Mouse (Mus musculus) yolk sac, embryonic 10.5 days (tissue): ENCODE measurements around the gene Rnf214.

Experiments used
- DNase-seq: peaks from one replicate; pipeline ENCODE4 v3.0.0-alpha.2; 2017; ENCODE audit warnings: low spot score

Rnf214 gene

DNA sequence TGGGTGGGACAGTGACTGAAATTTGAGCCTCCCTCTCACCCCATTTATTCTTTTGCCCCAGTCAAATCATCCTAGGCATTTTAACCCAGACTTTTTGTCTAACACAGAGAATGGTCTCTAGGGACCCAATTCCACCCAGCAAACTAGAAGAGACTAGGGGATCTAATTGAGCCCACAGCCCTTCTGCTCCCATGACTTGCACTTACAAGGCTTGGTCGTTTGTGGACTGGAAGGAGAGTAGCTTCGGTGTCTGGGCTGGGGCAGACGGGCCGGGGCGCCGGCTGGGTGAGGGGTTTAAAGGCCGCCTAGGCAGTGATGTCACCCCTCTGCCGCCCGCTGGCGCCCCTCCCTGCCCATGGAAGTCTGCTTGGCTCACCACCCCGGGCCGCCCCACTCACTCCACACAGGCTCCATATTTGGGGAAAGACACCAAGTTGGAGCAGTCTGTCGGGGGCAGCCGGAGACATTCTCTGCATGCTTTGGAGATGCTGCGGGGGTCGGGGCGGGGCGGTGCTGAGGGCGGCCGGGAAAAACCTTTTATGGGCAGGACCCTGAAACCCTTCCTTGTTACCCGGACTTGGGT is 29.0 kb upstream of the Rnf214 start, which contains the start of gene Tagln:
TSS of gene Tagln (minus strand) at position 431 of the 583 bp plus-strand sequence.
- DNase-seq = peak; percentile 53

GRCm38 (mm10) chr9:45932571-45933415 is 26.1 kb upstream of the Rnf214 start:
- DNase-seq = peak; percentile 80

GRCm38 (mm10) chr9:45931958-45932357 is 25.2 kb upstream of the Rnf214 start:
- DNase-seq = no peak

GRCm38 (mm10) chr9:45929285-45929684 is 22.6 kb upstream of the Rnf214 start:
- DNase-seq = no peak

DNA sequence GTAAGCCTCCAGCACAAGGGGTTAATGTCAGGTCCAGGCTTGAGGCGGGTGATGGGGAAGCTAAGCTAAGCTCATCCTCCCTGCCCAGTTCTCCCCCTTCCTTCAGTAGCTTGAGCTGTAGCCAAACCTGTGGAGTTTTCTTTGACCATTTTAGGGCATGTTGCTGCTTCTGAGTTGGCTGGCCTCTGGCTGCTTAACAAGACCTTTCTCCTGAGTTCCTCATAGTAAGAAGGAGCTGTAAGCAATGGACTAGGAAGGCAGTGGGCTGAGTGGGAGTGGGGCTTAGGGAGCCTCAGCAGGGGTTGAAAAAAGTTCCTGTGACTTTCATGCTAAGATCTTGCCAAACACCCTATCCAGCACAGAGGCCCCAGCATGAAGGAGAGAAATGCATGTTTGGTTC is 13.2 kb upstream of the Rnf214 start:
- no peak for DNase-seq

DNA sequence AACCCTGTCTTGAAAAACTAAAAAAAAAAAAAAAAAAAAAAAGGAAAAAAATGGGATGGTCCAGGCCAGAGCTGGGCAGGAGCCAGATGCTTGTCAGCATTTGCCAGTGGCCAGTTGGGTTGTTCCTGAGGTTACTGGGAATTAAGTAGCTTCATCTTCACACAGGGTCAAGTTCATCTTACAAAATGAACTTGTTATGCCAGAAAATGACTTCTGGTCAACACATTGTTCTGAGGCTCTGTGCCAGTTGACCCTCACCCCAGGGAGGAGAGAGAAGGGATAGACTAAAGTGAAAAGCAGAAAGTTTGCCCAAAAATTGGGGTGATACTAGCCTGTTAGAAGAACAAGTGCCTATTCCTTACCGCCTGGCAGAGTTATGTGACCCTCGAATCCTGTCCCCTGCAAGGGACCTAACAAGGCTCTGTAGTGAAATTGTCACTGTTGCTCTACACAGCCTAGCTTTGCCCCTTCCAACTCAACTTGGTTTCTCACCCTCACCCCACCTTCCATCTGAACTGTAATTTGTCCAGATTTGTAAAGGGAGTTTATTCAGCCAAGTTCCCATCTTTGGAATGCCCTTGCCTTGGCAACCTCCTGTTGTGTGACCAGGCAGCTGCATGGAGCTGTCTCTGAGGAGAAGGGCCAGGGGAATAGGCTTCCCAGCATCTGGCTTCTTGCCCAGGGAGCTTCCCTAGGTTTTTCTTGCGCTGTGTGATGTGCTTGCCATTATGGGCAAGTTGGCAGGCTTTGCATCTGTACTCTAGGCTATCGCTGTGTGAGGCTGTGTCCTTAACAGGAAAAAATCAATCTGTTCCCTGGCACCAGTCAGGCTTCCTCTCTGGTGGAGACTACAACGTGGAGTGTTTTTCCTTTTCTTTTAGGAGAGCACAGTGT is 10.6 kb upstream of the Rnf214 start:
- no peak for DNase-seq

- no peak for DNase-seq
Measured at GRCm38 (mm10) chr9:45915659-45916058, 8.9 kb upstream of the Rnf214 start.

DNA sequence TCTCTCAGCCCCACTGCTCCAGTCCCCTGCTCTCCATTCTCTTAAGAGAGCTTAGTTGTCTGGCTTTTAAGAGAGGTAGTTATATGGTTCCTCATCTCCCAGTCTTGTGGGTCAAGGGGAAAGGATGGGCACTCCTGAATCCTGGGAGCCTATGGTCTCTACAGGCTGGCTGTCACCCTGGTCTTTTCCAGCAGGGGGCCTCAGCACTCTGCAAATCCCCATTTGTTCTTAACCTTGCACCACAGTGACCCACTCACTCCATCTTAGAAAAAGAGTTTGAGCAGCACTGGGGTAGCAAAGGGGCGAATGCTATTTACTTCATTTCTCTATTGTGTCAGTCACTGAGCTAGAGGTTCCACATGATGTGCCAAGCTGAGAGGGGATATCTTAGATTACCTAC is 5.0 kb upstream of the Rnf214 start:
- no peak for DNase-seq

DNA sequence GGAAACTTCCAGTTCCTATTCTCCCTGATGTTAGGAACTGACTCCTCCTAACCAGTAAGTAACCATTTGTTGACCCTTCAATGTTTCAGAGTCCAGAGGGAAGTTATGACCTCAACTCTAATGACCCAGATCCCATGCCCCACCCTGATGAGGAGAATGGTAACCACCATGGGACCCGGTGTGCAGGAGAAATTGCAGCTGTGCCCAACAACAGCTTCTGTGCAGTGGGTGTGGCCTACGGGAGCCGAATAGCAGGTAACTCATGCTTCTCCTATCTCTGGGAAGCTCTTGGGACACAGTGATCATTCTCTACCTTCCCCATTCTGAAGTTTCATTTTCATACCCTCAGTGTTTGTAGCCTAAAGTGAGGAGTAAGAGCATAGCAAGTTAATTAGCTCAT is 4.3 kb upstream of the Rnf214 start:
- DNase-seq = no peak

GRCm38 (mm10) chr9:45907078-45907428 is 342 bp upstream of the Rnf214 start:
- DNase-seq = no peak

DNA sequence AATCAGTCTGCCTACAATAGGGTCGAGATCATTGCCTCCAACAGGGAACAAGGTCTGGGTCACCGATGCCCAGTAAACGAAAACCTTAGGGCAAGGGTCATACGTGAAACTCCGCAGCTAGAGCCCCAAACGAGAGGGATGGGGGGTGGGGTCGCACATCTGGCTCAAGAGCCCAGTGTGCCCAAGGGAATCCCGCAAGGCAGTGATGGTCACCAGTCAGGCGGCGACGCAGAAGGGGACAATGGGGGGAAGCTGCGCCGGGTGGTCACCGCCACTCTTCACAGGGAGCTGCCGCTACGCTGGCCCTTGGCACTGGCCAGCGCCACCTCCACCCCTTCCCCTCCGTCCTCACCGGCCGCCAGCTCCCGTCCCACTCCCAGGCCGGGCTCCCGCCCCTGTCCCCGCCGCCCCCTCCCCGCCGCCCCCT is 887 bp downstream of the Rnf214 start:
- DNase-seq = no peak

- no peak for DNase-seq
Measured at GRCm38 (mm10) chr9:45905196-45905595, 1.5 kb downstream of the Rnf214 start.

DNA sequence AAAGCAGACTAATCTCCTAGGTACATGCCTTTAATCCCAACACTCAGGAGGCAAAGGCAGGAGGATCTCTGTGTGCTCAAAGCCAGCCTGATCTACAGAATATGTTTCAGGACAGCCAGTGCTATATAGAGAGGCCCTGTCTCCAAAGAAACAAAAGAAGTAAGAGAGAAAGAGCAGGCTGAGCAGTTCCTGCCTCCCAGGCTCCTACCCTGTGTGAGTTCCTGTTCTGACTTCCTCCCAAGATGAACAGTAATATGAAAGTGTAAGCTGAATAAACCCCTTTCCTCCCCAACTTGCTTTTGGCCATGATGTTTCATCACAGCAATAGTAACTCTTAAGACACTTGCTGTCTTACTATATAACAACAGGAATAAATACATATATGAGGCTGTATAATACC is 13.0 kb downstream of the Rnf214 start:
- no peak for DNase-seq

DNA sequence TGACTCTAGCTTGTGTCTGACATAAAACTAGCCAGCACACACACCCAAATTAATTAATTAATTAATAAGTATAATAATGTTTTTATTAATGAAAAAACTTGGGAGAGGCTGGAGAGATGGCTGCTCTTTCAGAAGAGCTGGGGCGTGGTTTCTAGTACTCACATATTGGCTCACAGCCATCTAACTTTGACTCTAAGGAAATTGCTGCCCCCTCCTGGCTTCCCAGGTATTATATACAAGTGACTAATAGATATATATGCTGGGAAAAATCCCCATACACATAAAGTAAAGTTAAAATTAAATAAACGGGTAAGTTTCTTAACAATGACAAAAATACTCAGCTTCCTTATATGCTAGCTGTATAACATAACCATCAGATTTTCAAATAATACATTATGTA is 28.8 kb downstream of the Rnf214 start:
- DNase-seq = no peak

DNA sequence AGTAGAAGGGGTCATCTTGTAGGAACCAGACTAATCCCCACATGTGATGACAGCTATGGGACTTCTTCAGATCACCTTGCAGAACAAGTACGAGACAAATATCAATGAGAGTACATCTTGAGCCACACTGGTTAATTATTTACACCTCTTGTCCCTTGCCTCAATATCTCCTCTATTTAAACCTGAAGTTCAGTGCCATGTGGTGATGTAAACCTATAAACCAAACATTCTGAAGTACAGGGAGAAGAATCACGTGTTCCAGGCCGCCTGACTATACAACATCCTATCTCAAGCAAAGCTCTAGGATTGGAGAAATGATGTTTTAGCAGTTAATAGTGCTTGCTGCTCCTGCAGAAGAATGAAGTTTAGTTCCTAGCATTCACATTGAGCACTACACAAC is 36.4 kb downstream of the Rnf214 start:
- peak; percentile 23 for DNase-seq

DNA sequence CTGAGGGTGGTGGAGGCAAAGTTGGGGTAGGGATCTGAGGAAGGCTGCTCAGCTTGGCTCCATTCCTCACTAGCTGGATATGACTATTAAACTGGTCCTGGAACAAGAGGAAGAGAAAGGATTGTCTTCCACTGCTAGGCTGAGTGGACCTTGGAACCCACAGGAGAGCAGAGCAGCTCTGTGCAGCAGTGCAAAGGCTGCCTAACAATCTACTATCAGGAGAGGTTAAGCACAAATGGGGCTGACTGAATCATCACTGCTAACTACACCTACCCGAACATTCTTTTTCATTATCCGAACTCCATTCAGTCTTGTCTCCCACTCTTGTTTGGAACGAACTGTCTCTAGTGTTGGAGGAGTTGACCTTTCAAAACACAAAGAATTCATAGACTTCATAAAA is 37.5 kb downstream of the Rnf214 start:
- peak; percentile 43 for DNase-seq

- DNase-seq = no peak
Measured at GRCm38 (mm10) chr9:45861813-45862212, 44.9 kb downstream of the Rnf214 start.

DNA sequence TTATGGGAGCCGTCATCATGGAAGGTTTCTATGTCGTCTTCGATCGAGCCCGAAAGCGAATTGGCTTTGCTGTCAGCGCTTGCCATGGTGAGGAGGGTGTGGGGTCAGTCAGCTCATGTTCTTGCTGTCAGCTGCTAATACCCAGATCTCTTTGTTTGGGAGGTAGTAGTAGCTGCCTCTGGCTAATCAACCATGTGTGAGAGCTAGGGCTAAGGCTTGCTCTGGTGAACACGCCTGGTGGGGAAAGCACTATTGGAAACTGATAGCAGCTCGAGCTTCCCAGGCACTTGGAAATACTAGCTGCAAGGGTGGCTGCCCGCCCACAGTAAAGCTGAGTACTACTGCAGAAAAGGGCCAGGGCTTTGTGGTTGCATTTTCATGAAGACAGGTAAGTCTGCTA is 47.3 kb downstream of the Rnf214 start:
- DNase-seq = no peak

- no peak for DNase-seq
Measured at GRCm38 (mm10) chr9:45854136-45854535, 52.6 kb downstream of the Rnf214 start.

DNA sequence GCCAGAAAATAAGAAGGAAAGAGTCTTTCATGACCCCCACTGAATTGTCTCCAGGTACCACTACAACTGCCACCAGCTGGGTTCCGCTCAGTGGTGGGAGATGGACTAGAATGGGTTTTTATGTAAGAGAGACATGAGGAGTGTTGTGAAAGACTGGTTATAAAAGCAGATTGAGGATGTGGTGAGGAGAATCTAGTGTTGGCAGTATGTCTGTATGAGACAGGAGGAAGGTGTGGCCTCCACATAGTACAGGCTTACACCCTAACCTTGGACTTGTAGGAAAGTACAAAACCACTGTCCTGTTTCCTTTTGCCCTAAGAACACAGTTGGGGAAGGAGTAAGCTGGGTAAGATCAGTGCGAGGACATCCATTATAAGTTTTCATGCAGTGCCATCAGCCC is 53.0 kb downstream of the Rnf214 start:
- DNase-seq = no peak

DNA sequence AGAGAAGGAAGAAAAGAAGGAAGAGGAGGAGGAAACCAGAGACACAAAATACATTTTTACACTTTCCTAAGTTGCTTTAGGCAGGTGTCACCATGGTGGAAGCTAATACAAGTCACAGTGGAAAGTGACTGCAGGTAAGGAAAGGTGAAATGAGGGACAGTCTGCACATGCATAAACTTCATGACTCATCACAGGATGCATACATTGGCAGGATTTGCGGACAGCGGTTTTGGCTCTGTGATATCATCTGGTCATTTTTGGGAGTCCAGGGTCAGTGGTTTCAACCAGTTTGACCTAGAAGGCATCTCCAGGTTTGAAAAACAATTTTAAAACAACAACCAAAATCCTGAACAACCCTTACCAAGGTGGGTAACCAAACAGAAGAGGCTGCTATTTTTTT is 54.9 kb downstream of the Rnf214 start:
- no peak for DNase-seq

- DNase-seq = no peak
Measured at GRCm38 (mm10) chr9:45851330-45851729, 55.4 kb downstream of the Rnf214 start.
